Mouse (Mus musculus) testis, postnatal 10 days (tissue): ENCODE measurements around the gene Atp6v0c.
A peak's percentile ranks its signal among the peaks of the same experiment; 100 is the strongest.
"Not testable (repeated sequence)": the region's sequence is repeated elsewhere in the genome, so short reads cannot be mapped to it uniquely, and the experiment has no call there.

Source experiments
- DNase-seq: peaks from one replicate; pipeline ENCODE4 v3.0.0; 2021; ENCODE audit warnings: low spot score

Atp6v0c gene

DNA sequence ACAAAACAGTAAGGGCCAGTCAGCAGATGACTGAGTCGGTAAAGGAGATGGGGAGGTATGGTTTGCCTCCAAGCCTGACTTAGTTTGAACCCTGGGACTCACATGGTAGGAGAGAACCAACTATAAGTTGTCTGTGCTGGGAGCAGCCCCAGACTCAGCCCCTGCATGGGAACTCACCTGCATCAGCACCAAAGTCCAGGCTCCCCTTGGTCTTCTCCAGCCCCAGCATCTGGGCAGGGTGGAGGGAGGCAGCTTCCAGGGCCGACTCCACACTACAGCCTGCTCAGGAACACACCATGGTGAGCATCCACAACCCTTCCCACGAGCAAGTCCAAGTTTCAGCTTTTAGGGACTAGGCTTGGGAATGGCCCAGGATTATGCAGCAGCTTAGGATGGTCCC, 13.1 kb downstream of the Atp6v0c start:
- no peak for DNase-seq

DNA sequence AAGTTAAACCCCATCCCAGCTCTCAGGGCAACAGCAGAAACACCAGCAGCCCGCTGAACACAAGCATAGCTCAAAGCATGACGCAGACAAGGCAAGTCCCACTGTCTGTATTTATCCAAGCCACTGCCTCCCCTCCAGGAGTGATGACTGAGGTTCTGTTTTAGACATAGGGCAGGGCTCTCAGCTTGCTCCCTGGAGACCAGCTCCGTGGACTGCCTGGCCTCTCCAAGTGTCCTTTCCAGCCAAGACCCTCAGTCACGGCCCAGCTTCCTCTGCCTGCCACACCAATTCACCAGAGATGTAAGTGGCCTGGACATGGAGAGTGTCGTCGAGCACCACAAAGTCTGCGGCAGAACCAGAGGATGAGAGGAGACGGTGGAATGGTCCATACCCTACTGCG, 13.8 kb downstream of the Atp6v0c start:
- DNase-seq: no peak

DNA sequence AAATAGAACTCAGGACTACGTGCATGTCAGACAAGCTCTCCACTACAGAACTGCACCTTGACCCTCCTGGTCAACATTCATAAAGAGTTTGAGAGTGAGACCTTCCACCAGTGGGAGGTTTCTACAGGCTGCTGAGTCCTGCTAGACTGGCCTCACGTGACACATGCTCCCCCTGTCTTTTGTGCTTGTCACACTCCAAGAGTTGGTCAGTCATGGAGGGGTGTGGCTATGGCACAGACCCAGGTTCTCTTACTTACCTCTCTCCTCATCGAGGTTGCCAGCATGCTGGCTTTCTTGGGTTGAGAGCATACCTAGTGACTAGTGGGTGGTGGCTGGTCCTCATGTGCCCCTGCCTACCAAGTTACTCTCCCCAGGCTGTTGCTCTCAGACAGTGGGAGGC, 15.0 kb downstream of the Atp6v0c start:
- DNase-seq: no peak

DNA sequence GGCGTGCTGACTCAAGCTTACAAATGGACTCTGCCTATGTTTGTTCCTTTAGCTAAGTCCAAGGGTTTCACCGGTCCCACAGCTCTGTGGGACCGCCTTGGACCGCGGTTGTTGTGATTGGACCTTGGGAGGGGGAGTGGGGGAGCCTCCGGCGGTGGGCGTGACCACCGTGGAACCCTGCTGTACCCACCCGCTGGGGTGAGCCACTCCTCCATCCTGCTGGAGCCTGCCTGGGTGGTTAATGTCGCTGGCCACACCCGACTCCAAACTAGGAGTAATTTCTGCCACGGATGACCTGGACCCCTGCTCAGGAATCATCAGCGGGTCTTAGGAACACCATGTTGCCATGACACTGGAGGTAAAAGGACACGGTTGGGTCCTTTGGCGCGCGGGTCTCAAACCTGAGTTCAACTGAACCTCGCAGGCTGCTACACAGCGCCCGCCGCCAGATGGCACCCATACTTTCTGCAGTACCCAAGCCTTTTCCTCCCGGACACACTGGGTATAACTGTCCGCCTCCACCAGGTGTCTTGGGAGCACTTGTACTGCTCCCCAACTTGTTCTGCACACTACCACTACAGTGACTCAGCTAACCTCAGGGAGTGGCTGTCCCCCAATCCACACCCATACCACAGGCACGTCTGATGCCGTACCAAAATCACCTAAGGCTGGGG, 17.5 kb downstream of the Atp6v0c start:
- peak; percentile 88 for DNase-seq

DNA sequence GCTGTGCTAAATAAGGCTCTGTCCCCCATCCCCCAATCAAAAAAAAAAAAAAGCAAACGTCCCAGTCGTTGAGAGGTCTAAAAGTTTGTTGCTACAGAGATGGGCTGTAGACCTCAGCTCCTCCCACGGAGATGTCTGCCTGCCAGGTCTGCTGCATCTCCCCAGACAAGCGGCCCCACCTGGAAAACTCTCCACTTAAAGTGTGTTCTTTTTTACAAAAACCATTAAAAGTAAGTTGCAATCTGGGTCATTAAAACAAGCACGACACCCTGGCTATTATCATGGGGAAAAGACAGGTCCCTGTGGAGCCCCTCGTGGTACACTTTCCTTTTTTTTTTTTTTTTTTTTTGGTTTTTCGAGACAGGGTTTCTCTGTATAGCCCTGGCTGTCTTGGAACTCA, 18.1 kb downstream of the Atp6v0c start:
- DNase-seq: no peak

DNA sequence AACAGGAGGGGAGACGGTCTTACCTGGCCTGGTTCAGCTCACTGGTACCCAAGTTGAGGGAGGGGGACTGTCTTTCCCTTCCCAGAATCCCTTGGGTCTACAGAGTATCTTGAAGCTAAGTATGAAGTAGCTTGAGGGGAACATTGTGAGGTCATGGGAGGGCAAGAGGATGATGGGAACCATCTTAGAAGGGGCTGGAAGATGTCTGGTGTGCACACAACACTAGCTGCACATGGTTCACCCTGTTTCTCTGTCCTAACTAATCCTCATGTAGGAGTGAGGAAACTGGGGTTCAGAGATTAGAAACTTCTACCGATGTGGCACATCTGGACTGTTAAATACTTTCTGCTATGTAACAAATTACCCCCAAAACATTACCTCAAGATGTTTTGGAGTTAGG, 18.7 kb downstream of the Atp6v0c start, which contains the start of gene Pdpk1:
Gene Pdpk1 (minus strand): TSS at position 101 of the 400 bp plus-strand sequence.
- DNase-seq: no peak

DNA sequence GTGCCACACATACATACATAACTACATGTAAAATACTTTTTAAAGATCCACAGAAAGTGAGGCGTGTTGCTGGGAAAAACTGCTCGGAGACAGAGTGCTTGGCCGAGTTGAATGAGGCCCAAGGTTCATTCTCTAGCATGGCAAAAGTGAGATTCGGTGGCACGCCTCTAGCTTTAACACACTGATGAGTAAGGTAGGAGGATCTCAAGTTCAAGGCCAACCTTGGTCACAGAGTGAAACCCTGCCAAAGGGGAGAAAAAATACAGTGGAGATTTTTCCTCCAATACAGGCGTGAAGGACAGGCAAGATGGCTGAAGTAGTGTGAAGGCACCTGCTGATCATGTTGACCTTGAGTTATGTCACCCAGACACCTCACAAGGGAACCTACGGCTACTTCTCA, 20.1 kb downstream of the Atp6v0c start:
- DNase-seq: no peak

DNA sequence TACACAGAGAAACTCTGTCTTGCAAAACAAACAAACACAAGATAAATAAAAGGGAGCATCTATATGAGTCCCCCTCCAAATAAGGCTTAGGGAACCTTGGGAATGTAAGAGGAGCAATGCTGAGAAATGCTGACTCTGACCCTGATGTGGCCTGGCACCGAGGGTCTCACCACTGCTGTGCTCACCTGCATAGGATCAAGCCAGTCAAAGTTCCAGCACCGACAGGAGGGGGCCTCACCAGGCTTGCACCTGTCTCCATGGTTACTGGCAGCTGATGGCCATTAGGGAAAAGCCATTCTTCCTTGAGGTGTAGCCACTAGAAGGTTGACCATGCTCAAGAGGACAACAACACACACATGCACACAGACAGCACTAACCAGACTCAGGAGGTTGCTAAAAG, 26.6 kb downstream of the Atp6v0c start:
- DNase-seq: no peak

DNA sequence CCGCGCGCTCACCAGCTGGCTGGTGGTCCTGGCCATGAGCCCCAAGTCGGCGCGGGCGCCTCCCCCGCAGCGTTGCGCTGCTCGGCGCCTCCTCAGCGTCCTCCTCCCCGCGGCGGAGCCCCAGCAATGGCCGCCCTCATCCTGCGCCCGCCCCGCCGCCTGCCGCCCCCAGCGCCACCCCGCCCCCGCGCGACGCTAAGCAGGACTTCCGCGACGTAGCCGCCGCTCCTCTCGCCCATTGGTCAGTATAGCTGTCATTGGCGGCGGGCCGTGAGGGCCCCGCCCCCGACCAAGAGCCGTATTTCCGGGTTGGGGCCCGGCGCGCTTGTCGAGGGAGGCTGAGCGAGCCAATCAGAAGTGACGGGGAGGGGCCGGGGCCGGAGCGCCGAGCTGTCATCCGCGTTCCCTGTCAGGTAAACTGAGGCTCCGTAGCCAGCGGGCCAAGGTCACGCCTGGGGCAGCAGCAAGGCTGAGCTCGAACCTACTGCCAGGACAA, 28.0 kb downstream of the Atp6v0c start:
- DNase-seq: peak; percentile 97

DNA sequence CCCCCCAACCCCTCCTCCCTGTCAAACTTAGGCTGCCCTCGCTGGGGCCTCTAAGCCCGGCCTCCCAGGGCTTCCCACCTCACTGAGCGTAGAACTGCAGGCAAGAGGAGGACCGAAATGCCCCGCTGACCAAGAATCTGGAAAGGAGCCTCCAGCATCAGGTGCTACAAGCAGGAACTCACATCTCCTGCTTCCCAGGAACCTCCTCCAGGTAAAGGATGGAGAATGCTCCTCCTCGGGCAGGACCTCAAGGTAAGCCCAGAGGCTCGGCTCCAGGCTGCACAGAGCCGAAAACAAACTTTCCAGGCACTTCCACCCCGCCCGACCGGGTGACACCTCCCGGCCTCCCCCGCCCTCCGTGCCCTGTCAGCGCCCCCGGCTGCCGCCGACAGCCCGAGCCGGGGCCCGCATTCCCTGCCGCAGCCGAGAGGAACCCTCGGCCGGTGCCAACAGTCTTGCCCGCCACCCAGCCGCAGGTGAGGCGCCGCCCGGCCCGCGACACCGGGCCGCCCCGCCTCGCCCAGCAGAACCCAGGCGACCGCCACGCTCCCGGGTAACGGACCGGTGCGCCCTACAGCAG, 28.6 kb downstream of the Atp6v0c start:
- DNase-seq: peak; percentile 57

DNA sequence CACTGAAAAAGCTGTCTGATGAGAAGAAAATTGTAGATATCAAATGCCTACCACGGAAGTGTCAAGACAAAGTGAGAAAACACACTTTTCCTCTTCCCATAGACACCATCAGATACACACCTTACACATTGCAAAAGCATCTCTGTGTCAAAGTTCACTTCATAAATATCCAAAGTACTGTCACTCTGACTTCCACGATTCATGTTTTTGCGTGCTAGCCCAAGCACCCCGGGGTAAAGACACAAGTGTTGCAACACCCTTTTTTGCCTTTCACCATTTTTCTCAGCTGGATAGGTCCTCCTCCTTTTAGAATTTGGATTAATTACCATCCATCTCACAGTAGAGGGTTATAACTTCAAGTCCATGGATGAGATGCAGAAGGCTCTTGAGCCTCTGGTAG, 29.5 kb downstream of the Atp6v0c start:
- DNase-seq: no peak

DNA sequence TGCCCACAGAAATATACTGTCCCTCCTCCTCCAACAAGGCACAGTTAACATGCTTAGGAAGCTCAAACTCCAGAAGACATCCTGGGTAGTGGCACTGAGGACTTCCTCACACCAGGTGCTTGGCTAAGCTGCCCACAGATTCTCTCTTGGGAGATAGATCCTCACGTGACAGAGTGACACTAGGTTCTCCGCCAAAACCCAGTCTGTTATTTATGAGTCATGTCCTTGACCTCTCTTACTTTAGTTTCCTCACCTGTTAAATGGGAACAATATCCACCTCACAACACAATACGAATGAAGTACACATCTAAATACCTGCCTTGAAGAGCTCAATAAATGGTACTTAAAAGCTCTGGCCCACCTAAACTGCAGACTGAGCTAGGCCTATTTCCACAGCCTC, 30.2 kb downstream of the Atp6v0c start:
- DNase-seq: no peak

DNA sequence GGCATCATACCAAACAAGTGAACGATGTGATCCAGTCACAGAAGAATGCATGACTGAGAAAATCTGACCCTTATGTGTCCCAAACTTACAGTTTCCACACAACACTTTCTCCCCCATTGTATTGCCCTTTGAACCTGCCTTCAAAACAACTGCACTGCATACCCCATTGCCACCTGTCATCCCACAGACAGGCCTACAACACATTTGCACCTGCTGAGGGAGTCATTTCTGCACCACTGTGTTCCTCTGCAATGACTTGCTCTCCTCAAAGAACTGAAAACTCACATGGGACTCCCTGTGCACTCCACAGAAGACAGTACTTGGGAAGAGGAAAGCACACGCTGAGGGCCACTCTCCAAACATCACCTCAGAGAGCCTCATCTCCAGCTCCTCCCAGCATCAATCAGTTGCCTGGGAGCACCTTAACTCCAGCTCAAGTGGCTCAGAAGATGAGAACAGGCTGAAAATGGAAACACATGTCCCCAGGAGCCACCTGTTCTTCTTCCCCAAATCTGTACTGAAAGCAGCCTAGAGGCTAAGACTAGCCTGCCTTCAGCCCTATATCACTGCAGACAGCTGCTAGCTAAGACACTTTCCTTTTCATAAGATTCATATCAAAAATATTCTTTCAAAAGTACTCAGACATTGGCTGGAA, 32.1 kb downstream of the Atp6v0c start:
- DNase-seq: no peak

DNA sequence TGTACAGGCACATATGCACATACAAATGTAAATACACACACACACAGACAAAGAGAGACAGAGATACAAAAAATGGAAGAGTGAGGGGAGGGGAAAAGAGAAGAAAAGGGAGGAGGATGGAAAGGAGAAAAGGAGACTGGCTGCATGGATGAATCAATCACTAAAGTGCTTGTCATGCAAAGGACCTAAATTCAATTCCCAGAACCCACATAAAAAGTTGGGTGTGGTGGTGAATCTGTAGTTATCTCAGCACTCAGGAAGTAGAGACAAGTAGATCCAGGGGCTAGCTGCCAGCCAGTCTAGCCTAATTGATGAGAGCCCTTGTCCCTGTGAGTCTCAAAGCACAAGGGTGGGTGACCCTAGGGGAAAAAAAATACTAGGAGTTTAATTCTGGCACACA, 35.4 kb downstream of the Atp6v0c start:
- no peak for DNase-seq

DNA sequence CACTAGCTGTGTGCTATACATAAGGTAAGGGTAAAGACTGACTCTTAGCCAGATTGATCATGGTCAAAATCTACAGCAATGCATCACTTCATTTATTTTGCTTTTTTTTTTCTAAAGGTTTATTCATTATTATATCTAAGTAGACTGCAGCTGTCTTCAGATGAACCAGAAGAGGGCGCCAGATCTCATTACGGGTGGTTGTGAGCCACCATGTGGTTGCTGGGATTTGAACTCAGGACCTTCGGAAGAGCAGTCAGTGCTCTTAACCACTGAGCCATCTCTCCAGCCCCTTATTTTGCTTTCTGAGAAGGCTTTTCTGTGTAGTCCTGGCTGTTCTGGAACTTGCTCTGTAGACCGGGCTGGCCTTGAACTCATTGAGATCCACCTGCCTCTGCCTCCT, 36.6 kb downstream of the Atp6v0c start:
- not testable (repeated sequence) for DNase-seq

DNA sequence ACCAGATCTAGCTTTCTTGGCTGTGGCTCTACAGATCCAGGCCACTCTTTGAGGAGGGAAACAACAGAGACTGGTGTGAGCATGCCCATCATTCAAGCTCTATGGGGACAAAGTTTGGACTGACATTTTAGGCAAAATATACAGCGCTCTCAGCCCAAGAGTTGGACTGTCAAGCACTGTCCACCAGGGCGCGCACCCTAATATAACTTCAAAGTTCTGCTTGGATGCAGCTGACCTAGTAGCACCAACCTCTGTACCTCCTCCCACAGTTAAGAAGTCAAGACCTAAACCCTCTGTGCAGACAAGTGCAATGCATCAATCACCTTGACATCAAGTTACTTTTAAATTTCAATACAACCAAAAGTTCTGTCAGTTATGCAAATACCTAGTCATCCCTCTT, 37.9 kb downstream of the Atp6v0c start:
- no peak for DNase-seq

DNA sequence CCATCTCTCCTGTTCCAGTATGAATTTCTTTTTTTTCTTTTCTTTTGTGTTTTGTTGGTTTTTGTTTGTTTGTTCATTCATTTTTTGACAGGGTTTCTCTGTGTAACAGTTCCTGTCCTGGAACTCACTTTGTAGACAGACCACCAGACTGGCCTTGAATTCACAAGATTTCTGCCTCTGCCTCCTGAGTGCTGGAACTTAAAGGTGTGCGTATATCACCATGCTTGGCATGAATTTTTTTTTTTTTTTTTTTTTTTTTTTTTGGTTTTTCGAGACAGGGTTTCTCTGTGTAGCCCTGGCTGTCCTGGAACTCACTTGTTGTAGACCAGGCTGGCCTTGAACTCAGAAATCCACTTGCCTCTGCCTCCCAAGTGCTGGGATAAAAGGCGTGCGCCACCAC, 40.3 kb downstream of the Atp6v0c start:
- DNase-seq: not testable (repeated sequence)

DNA sequence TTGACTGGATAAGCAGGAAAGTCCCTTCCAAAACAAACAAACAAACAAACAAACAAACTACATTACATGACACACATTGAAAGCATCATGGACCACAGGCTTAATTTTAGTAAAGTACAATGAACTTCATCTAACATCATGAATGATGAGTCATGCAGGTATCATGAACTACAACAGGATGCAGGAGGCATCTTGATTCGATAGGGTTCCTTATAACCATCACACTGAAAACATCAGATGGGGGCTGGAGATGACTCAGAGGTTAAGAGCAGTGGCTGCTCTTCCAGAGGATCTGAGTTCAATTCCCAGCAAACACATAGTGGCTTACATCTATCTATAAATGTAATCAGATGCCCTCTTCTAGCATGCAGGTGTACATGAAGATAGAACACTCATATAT, 41.9 kb downstream of the Atp6v0c start:
- no peak for DNase-seq

DNA sequence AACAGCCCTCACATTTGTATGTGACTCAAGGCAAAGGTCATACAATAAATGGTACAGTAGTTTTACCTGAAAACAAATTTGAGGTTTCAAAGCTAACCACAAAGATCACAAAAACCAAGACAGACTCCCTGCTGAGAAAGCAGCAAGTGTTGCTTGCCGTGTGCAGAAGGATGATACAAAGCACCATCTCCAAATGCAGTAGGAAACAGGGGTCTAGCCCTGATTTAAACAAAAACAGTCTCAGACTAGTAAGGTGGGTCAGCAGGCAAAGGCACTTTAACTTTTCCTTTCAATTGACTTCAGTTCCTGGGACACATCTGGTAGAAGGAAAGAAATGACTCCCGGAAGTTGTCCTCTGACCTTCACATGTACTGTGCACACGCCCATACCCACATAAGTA, 42.7 kb downstream of the Atp6v0c start:
- no peak for DNase-seq

DNA sequence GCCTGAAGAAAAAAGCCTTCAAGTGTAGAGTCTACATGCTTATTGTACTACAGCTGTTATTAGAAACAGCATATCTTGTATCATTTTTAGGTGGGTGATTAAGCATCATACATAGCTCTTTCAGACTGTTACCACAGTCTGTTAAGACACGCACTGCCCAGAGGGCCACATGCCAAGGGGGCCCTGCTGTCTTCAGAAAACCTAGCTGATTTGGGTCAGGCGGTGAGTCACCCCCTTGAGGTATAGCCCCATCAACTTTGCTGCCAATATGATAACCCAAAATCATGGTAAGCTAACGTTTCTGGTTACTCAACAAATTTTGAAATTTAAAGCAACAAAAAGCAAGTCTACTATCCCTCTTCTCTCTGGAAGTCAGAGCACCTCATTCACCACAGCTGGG, 50.1 kb downstream of the Atp6v0c start:
- no peak for DNase-seq
